Mouse (Mus musculus): ENCODE measurements around the gene Med10. TPM values are rescaled to one million over a fixed set of nuclear protein-coding genes. Genes with fewer than 3 reads are reported as not detected.

The Med10 gene
- total RNA-seq (2021) = 10 to 100 TPM; 80.7 to 87.1 TPM
- long read RNA-seq, transcript Med10-201 (4 exons, 913 nt) = major isoform, 104 of 118 reads
- long read RNA-seq, partial matches to known transcripts = 0 of 118 reads
- long read RNA-seq, other reads (novel, unspliced or antisense) = 12 of 118 reads

DNA sequence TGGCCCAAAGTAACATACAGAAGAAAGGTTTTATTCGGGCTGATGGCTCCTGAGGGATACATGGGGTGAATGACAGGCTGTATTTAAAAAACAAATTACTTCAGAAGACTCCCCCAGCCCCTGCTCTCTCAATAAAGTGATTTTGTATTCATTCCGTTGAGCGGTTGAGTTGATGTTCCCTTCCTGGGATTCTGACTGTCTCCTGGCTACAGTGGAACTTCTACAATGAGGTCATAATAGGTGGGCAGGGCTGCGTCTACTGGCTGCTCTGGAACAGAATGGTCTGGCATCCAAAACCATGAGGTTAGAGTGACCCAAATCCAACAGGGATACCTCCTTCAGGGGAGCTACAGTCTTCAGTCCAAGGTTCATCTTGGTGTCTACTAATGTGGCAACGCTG is at the start of gene Med10:
Gene Med10 (plus strand): TSS at position 301 of the 400 bp plus-strand sequence.
- no peak for DNase-seq (ENCODE audit: low spot score in 2 of 2)

DNA sequence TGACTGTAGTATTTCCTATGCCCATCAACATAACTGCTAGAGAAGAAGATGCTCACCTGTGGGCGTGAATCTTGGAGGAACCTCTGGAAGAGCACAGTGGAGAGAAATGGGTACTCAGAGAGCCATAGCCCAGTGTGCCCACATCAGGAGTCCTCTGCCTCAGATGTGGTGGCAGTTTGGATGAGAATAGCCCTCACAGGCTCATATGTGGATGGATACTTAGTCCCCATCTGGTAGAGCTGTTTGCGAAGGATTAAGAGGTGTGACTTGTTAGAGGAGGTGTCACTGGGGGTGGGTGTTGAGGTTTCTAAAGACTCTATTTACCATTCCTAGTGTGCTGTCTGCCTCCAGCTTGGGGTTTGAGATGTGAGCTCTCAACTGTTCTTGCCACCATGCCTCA is 49.3 kb upstream of the Med10 start:
- DNase-seq (ENCODE audit: low spot score in 2 of 2) = no peak

DNA sequence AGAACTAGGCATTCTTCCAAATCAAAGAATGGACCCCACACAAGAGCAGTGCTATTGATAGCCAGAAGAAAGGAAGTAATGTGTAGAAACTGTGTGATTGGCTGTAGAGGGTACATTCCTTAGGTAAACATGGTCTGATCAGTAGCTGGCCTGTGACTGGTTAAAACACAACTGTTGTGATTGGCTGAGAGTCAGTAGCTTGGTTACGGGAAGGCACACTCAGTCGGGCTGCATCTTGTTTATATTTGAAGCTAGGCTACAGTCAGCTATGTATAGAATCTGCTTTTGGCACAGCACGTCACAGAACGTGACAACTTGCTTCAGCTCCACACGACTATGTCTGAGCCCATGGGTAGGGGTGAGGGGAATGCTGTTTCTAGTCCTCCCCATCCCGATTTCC is 43.2 kb upstream of the Med10 start:
- DNase-seq (ENCODE audit: low spot score in 2 of 2) = no peak

DNA sequence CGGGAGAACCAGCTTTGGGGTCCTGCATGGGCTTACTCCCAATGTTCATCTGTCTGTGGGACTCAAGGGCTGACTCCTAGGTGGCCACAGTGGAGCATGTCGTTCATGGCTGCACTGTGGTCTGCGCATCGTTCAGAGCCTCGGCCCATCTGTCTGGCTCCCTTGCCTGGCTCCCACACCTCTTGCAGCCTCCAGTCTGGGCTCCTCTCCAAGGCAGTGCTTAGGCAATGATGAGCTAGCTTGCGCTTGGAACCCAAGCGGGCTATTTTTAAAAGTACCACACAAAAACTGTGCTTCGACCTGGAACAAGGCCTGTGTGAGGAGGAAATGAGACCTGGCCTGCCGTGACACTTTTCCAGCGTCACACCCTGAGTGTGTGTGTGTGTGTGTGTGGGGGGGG is 40.8 kb upstream of the Med10 start:
- DNase-seq (ENCODE audit: low spot score in 2 of 2) = peak; percentile 77 to 78

DNA sequence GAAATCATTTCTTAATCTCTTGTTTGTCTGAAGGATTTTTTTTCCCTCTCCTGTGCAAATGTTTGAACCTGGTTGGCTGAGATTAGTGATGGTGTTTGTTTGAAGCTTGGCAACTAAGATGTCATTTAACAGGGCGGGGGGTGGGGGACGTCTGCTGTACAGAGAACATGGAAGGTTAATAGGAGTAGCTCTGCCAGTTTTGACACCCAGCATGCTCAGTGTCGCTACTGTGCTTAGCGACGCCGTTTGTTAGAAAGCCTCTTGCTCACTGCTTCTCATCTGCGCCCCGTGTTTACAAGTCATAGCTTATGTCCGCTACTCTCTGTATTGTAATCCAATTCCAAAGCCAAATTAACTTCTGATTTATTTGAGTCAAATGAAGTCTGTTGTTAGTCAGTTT is 37.5 kb upstream of the Med10 start:
- no peak for DNase-seq (ENCODE audit: low spot score in 2 of 2)

DNA sequence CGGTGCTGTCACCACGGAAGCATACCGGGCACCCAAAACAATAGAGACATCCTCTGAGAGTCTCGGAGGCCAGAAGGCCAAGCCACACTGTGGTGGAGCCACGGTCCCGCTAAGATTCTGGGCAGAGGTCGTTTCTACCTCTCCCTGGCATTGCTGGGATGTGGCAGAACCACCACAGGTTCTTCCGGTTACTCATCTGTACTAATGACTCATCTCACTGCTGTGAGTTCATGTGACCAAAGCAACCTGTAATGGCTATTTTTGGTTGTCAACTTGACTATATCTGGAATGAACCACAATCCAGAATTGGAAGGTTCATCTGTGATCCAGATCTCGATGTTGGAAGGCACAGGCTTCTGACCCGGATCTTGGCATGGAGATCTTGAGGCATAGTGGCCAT is 34.0 kb upstream of the Med10 start:
- no peak for DNase-seq (ENCODE audit: low spot score in 2 of 2)

DNA sequence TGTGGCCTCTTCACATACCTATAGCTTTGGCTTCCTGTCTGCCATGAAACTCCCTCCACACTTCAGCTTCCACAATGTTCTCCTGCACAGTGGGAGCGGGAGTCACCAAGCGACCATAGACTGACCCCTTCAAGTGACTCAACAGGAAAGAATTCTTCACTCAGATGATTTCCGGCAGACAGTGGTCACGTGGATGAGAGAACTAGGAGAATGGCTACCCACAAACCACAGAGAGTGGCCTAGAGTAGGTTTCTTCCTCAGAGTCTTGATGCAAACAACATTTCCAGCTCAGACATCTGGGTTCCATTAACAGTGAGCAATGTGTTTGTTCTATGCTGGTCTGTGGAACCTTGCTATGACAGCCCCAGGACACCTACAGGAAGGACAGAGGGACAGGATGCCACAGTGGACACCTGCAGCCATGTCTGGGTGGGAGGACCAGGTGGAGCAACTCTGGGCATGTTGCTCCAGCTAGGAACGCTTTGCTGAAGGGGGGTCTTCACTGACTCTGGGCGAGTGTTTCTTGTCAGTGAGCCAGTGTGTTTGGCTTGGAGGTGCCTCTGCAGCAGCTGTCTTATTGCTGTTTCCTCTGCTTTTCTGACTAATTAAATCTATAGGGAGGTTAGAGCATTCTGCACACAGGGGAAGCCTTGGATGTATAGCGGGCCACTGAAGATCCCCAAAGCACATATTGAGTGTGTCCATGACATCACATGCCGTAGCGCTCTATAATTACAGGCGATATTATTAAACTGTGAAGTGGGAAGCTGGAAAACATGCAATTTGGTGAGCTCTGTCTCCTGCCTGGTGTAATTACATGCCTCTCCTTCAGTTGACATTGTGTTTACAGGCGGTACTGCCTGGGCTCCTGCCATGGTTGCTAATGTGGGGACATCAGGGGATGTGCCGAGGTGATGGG is 31.4 kb upstream of the Med10 start:
- no peak for DNase-seq (ENCODE audit: low spot score in 2 of 2)

DNA sequence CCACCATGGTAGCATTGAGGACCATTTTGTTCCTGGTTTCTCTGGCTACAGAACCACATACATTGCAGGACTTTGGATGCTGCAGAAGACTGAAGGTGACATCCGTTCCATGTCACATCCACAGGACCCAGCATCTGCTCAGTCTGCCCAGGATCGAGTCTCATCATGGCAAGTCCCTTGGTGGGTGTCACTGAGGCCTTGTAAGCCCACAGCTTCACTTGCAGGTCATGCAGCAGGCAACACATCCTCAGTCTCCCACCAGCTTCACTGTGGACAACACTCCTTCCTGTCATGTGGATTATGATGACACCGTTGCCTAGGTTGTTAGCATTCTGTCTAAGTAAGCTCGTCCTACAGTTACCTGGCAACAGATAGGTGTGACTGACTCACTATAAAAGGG is 29.8 kb upstream of the Med10 start:
- DNase-seq (ENCODE audit: low spot score in 2 of 2) = no peak

DNA sequence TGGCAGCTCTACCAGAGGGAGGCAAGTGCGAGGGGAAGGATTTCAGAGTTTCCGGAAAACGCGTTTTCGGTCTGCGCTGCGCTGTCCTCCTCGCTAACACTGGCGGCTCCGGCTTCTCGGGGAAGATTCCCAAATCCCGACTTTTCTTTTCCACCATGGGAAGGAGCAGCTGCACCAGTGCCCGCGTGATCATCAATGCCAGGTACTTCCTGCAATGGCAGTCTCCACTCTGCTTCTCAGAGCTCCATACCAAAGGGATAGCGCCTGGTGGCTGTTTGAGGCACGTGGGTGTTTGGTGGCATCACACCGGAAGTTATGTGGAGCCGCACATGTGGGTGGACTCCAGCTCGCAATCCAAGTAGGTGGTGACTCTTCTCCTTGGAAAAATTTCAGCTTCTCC is 24.0 kb upstream of the Med10 start:
- peak in 1 of 2 experiments; percentile 32 for DNase-seq (ENCODE audit: low spot score in 2 of 2)

DNA sequence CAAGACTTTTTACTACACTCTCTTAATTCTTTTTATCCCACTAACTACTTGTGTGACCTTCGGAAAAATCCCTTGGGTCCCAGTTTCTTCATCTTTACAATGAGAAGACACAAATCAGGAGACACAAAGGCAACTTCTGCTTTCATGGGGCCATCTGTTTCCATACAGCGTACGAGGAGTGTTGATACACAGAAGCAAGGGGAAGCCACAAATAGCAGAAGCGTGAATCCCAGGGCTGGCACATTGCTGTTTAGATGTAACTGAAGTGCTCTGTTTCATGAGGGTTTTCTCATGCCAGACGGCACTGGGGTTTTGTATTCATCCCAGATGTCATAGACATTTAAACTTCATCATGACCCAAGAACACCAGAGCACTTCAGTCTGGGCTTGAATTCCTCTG is 13.5 kb upstream of the Med10 start:
- no peak for DNase-seq (ENCODE audit: low spot score in 2 of 2)

DNA sequence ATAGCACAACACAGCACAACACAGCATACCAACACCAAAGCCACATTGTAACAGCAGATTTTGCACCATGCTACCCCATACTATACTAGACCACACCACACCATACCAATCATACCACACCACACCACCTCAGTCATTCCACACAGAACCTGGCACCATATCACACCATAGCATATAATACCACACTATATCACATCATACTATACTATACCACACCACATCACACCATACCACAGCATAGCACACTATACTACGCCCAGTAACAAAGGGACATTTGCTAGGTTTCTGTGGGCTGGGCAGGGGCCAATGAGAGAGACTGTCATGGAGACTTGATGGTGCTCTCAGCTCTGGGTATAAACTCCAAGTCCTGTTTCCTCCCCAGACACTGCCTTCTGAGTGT is 10.4 kb upstream of the Med10 start:
- DNase-seq (ENCODE audit: low spot score in 2 of 2) = no peak

DNA sequence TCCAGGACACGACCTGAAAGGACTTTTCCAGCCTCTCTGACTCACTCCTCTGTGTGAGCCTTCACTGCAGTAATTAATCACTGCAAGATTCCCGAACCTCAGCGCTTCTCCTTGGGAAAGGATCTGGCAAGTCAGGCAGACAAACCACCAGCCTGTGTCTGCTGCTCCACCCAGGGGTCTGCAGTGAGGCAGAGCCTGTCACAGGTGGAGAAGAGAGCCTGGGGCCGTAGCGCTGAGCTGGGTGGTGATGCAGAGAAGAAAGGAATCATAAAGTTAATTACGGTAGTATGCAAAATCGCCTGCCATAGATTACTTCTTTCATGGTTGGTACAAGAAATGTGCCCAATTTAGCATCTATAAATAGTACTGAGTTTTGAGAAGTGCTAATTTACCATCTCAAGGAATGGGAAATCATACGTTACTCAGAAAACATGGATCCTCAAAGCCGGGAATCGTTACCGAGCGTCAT is 9.6 kb upstream of the Med10 start:
- no peak for DNase-seq (ENCODE audit: low spot score in 2 of 2)

DNA sequence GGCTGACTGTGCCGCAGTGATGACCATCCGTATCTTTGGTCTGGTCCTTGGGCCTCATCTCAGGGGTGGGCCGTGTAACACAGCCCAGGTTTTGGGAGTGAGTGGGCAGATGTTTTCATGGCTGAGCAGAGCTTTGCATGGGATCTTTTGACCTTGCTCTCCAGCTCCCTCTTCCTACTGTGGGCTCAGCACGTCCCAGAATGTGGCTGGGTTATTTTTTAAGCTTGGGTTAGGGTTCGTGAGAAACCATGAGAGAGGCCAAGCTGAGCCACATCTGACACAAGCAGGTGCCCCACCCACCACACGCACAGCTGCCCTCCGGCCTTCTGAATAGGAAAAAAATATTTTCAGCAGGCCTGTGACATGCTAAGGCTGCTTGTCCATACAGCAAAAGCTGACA is 7.4 kb upstream of the Med10 start:
- DNase-seq (ENCODE audit: low spot score in 2 of 2) = no peak

DNA sequence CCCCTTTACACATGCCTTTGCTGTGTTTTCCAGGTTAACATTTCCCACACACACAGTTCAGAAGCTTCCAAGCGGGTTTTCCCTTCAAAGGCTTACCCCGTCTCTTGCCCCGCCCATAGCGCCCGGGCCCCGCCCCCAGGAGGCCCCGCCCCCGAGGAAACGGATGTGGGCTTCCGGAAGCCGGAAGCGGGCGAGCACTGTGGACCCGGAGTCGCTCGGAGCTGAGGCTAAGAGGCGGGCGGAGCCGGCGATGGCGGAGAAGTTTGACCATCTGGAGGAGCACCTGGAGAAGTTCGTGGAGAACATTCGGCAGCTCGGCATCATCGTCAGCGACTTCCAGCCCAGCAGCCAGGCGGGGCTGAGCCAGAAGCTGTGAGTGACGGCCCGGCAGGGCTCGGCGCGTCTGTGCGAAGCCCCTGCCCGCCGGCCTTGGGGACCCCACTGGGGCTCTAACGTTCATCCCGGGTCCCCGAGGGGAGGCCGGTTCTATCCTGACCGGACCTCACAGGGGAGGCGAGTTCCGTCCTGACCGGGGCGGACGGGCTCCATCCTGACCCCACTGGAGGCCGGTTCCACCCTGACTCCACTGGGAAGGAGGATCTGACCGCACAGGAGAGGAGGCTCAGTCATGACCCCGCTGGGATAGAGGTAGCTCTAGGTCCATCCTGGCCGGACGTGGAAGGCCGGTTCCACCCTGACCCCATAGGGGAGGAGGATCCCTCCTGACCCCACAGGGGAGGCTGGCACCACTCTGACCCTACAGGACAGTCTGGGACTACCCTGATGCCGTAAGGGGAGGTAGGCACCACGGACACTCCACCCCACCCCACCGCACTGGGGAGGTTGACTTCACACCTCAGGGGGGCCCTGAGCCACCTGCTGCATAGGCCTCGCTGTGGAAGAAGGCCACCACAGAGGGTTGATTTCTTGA is 7.8 kb downstream of the Med10 start:
- DNase-seq (ENCODE audit: low spot score in 2 of 2) = peak; percentile 76 to 86

DNA sequence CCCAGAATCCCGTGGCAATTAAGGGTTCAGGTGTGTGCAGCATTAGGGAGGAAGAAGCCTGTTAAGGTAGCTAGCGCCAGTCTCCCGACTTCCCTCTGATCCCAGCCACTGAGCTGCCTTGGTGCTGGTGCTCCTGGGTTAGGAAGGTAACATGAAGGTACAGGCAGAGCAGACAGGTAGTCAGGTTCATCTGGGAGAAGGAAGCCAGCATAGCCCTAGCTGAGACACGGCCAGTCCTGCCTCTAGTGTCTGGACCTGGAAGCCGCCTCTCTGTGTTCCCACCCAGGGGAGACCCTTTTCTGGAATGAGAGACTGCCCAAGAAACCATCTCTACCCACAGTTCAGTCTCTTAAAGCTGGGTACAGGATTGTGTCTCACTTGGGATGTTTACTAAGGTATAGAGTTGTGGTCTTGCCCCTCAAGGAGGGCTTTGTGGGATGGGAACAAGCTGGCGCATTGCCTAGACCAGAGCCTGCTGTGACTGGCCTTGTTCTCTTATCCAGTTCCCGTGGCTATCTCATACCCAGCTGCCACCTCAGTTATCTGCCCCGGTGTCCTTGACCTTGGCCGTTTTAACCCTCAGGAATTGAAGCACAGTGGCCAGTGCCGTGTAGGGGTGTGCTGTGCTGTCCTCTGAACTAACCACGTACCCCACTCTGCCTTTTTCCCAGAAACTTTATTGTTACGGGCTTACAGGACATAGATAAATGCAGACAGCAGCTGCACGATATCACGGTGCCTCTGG is 8.9 kb downstream of the Med10 start:
- no peak for DNase-seq (ENCODE audit: low spot score in 2 of 2)

DNA sequence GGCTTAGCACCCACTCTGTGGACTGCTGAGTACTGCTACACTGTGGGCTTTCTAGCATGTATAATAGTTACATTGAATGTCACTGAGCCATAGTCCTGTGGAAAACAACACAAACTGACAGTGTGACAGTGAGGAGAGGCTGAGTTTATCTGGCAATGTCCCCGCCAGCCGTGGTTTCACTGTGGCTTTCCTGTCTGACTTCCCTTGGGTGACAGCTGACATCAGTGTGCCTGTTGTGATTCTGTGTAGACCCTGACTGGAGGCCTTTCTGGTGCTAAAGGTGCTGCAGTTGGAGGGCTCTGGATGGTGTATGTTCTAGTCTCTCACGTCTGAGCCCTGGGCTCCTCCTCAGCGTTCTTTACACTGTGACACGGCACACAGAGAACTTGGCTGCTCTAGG is 11.7 kb downstream of the Med10 start:
- no peak for DNase-seq (ENCODE audit: low spot score in 2 of 2)

DNA sequence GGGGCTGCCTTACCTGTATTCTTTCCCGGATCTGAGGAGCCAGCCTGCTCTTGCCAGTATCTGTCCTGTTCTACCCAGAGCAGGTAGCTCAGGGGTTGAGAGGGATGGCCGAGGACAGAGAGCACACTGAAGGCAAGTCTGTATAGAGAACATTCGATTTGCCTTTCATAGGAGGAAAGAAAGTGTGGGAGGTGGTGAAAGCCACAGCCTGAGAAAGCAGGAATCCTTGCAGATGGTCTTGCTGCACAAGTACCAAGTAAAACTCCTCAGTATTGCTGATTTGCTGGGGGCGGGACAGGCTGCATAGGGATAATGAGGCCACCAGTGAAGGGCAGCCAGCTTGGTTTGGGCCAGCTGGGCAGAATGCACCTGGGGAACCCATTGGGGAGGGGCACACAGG is 16.1 kb downstream of the Med10 start:
- peak in 1 of 2 experiments; percentile 20 for DNase-seq (ENCODE audit: low spot score in 2 of 2)

DNA sequence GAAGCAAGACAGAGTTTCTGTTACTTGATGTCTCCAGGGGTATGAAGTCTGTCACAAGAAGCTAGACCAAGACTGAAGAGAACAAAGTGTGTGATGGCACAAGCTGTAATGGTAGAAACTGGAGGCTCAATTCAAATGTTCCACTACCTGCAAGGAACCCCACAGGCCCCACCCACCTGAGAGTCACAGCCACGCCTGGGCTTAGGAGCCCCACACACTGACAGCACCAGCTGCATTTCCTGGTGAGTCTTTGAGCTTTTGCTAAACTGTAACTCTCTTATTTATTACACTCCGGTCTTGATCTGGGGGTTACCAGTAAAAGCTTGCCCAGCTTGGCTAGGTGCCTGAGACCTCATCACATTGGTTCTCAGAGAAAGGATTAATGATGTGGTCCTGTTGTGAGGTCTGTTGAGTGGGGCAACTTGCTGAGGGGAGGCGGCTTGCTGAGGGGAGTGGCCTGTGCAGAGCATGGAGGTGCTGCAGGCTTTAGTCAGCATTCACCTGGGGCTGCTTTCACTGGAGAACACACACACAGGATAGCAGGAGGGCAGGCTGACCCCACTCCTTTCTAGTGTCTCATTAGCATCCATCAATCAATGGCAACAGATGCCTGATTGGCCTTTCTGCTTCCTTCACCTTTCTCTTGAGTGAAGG is 19.1 kb downstream of the Med10 start:
- DNase-seq (ENCODE audit: low spot score in 2 of 2) = no peak

DNA sequence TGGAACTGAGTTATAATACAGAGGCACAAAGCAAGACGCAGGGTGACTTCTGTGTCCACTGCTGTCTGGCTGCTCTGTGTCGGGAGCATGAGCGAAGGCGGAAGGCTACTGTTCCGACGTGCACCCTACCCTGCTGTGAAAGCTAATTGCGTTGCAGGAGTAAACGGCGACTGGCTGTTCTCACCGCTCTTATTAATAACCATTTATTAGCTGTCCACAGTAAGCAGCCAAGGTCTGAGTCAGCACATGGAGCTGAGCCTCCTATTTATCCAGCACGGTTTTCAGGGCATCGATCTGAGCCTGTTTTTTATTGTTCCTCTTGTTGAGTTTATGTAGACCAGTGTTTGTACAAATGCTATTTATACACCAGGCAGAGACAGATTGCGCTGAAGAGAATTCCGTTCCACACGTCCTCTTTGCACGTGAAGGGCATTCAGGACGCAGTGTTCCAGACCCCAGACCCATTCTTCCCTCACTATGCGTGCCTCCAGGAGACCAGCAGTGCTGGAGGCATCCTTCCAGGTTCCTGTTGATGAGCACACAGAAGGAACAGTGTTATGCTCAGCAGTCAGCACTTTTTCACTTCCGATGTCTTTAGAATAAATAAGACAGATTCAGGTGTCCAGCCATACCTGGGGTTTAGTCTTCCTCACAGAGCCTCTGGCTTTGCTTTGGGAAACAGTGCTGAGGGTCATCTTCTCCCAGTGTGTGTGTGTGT is 21.9 kb downstream of the Med10 start:
- no peak for DNase-seq (ENCODE audit: low spot score in 2 of 2)

Data from layer of hippocampus, postnatal 10 days (tissue).